Mouse (Mus musculus): Measurements from ENCODE around the gene Khdc4. TPM values are rescaled to one million over a fixed set of nuclear protein-coding genes. Genes with fewer than 3 reads are reported as not detected.

The Khdc4 gene
- total and polyA plus RNA-seq, 3 experiments: 35.2 to 56.6 (median 53.6) TPM

- Histone ChIP-seq H3K27me3 (replicated peaks) (no peaks in the 10 kb centered on the region), H3K4me2 (ENCODE audit: insufficient read depth, low read depth, poor library complexity, severe bottlenecking) (no peak overlapping the region), H3K9me3 (replicated peaks; ENCODE audit: low read length) (no peaks in the 10 kb centered on the region), H3K9ac (ENCODE audit: insufficient read depth, low read depth) (no peak overlapping the region), H3K4me3 (replicated peaks in 1 of 3; ENCODE audit: low read depth in 2 of 3, low read length in 2 of 3, poor library complexity in 1 of 3) (no peak overlapping the region), H3K36me3 (replicated peaks in 1 of 2; ENCODE audit: control insufficient read depth in 1 of 2, insufficient read depth in 1 of 2, low read length in 1 of 2) (no peaks in the 10 kb centered on the region), H3K27ac (ENCODE audit: insufficient read depth, low read depth) (no peak overlapping the region), H3K4me1 (ENCODE audit: control insufficient read depth in 1 of 2, insufficient read depth in 2 of 2) (peaks cover 5 to 22% of the 10 kb centered on the region in 2 experiments; a peak in 3 of 4 replicates), H3K79me2 (replicated peaks; ENCODE audit: control insufficient read depth, extremely low read depth, insufficient read depth, poor library complexity, severe bottlenecking) (no peaks in the 10 kb centered on the region)
- in situ Hi-C loops (cut with MboI; ENCODE audit: low pct_ligation_motif_present, low pct_unique_long_range_greater_than_20kb, low sequenced_read_pairs) (loop anchor here (25.0 kb wide), 1 partner anchor 126 kb away; the partner anchor contains the start of gene Arhgef2), dilution Hi-C loops (cut with MboI; ENCODE audit: extremely low pct_ligation_motif_present, extremely low pct_unique_long_range_greater_than_20kb, low sequenced_read_pairs) (no loop called here)
- TF ChIP-seq EP300 (IDR thresholded peaks at IDR 0.05; ENCODE audit: low read length) (no peak), JUND (conservative IDR thresholded peaks at IDR 0.05; ENCODE audit: low read depth, low read length) (no peak), RAD21 (IDR thresholded peaks at IDR 0.05; ENCODE audit: low read depth, low read length) (peak; percentile 84), CHD1 (IDR thresholded peaks at IDR 0.05; ENCODE audit: low read depth, low read length) (no peak), TCF12 (IDR thresholded peaks at IDR 0.05; ENCODE audit: low read depth, low read length) (no peak), SIN3A (IDR thresholded peaks at IDR 0.05; ENCODE audit: low read length) (0 out of 2 replicates have a peak, but pooled peaks have one; percentile 21), MAZ (IDR thresholded peaks at IDR 0.05; ENCODE audit: low read depth, low read length) (0 out of 2 replicates have a peak, but pooled peaks have one; percentile 24), GABPA (IDR thresholded peaks at IDR 0.05; ENCODE audit: insufficient replicate concordance, low read depth, low read length) (no peak), POLR2A (IDR thresholded peaks at IDR 0.05; ENCODE audit: low read depth, low read length) (no peak), RCOR1 (conservative IDR thresholded peaks at IDR 0.05; ENCODE audit: low read depth, low read length) (no peak), USF1 (IDR thresholded peaks at IDR 0.05; ENCODE audit: low read depth, low read length) (no peak), NRF1 (IDR thresholded peaks at IDR 0.05; ENCODE audit: low read depth, low read length) (no peak), HCFC1 (IDR thresholded peaks at IDR 0.05; ENCODE audit: low read depth, low read length) (no peak), NELFE (IDR thresholded peaks at IDR 0.05; ENCODE audit: low read depth, low read length) (no peak), BHLHE40 (IDR thresholded peaks at IDR 0.05; ENCODE audit: low read depth, low read length) (no peak), IRF4 (IDR thresholded peaks at IDR 0.05; ENCODE audit: low read depth, low read length) (peak; percentile 33; the same call in 1 of the 2 replicates), SMC3 (IDR thresholded peaks at IDR 0.05; ENCODE audit: low read depth, low read length) (peak; percentile 85), MAX (IDR thresholded peaks at IDR 0.05; ENCODE audit: low read length) (0 out of 2 replicates have a peak, but pooled peaks have one; percentile 29), ZC3H11A (IDR thresholded peaks at IDR 0.05; ENCODE audit: low read depth, low read length) (peak; percentile 49; the same call in 1 of the 2 replicates), JUN (IDR thresholded peaks at IDR 0.05; ENCODE audit: insufficient read depth, low read depth, low read length) (no peak), ETS1 (conservative IDR thresholded peaks at IDR 0.05; ENCODE audit: low read depth, low read length) (no peak), MAFK (IDR thresholded peaks at IDR 0.05; ENCODE audit: insufficient replicate concordance, low read length) (no peak), ZNF384 (IDR thresholded peaks at IDR 0.05; ENCODE audit: low read depth, low read length) (no peak), UBTF (IDR thresholded peaks at IDR 0.05; ENCODE audit: low read depth, low read length) (no peak), CTCF (conservative IDR thresholded peaks at IDR 0.05 in 1 of 2, IDR thresholded peaks at IDR 0.05 in 1 of 2; ENCODE audit: low read depth in 2 of 2, low read length in 2 of 2) (peak; percentile 75 to 90; a peak in 3 of 4 replicates), ZMIZ1 (IDR thresholded peaks at IDR 0.05; ENCODE audit: low read depth, low read length) (no peak), POLR2AphosphoS2 (IDR thresholded peaks at IDR 0.05; ENCODE audit: low read depth, low read length) (no peak), MEF2A (IDR thresholded peaks at IDR 0.05; ENCODE audit: borderline replicate concordance, low read depth, low read length) (no peak), KAT2A (IDR thresholded peaks at IDR 0.05; ENCODE audit: insufficient replicate concordance, low read length) (no peak), ELF1 (IDR thresholded peaks at IDR 0.05; ENCODE audit: low read depth, low read length) (no peak), USF2 (conservative IDR thresholded peaks at IDR 0.05; ENCODE audit: low read depth, low read length) (no peak), E2F4 (IDR thresholded peaks at IDR 0.05; ENCODE audit: insufficient replicate concordance, low read depth, low read length) (no peak)
- peak; percentile 66 for DNase-seq (ENCODE audit: extremely low read depth)
Measured at GRCm38 (mm10) chr3:88738641-88739040, 53.0 kb downstream of the Khdc4 start.

All from CH12.LX (cell line).